Mouse (Mus musculus) E14TG2a.4 (cell line): ENCODE results near the gene Vmac.

Source experiments
- H3K27me3 ChIP-seq: 2 replicates; pipeline ENCODE4 v1.6.1; 2014; ENCODE audit warnings: low read length, control low read depth; ENCODE audit not compliant: insufficient read depth
- H3K36me3 ChIP-seq: 2 replicates; pipeline ENCODE4 v1.6.1; 2014; ENCODE audit warnings: low read length, control low read depth; ENCODE audit not compliant: insufficient read depth
- H3K4me1 ChIP-seq: replicated peaks from 2 replicates; pipeline ENCODE4 v1.6.1; 2014; ENCODE audit warnings: low read depth, low read length, control low read depth
- H3K4me3 ChIP-seq: replicated peaks from 2 replicates; pipeline ENCODE4 v1.5.1; 2014; ENCODE audit warnings: mild to moderate bottlenecking, low read length
- H3K9me3 ChIP-seq: 2 replicates; pipeline ENCODE4 v1.6.1; 2014; ENCODE audit warnings: low read length, control low read depth
- CTCF ChIP-seq: conservative IDR thresholded peaks from 2 replicates; pipeline ENCODE4 v1.5.1; 2014; ENCODE audit warnings: low read length
- NANOG ChIP-seq: IDR thresholded peaks from 2 replicates; pipeline ENCODE4 v1.6.1; 2014; ENCODE audit warnings: borderline replicate concordance, low read length, mixed read lengths
- POU5F1 ChIP-seq: IDR thresholded peaks from 2 replicates; pipeline ENCODE4 v1.6.1; 2014; ENCODE audit warnings: low read length, borderline replicate concordance

The Vmac gene

GRCm38 (mm10) chr17:56727659-56728058 is 9.8 kb upstream of the Vmac start:
- TF ChIP-seq POU5F1, result no peak
- Histone ChIP-seq H3K4me1 (peaks cover 68% of the 10 kb centered on the region), H3K36me3 (peaks cover 15% of the 10 kb centered on the region), H3K9me3 (no peaks in the 10 kb centered on the region), H3K27me3 (peaks cover 22% of the 10 kb centered on the region), H3K4me3 (peak overlapping the region; percentile 57)

GRCm38 (mm10) chr17:56727029-56727649 is 9.3 kb upstream of the Vmac start:
- Histone ChIP-seq H3K9me3 (no peaks in the 10 kb centered on the region), H3K36me3 (peaks cover 20% of the 10 kb centered on the region), H3K4me3 (peak overlapping the region; percentile 57), H3K27me3 (peaks cover 22% of the 10 kb centered on the region), H3K4me1 (peaks cover 73% of the 10 kb centered on the region)
- TF ChIP-seq CTCF (no peak), NANOG (no peak), POU5F1 (no peak)

- Histone ChIP-seq H3K4me1 (peaks cover 90% of the 10 kb centered on the region), H3K4me3 (no peak overlapping the region), H3K9me3 (no peaks in the 10 kb centered on the region), H3K27me3 (no peaks in the 10 kb centered on the region), H3K36me3 (peaks cover 54% of the 10 kb centered on the region)
- TF ChIP-seq CTCF, result no peak; the same call in 1 of the 2 replicates
- no peak for TF ChIP-seq POU5F1
- no peak for TF ChIP-seq NANOG
Measured at GRCm38 (mm10) chr17:56723419-56724161, 5.8 kb upstream of the Vmac start.

- TF ChIP-seq POU5F1 (no peak), NANOG (no peak), CTCF (no peak)
- H3K4me3 ChIP-seq, result no peak overlapping the region
- H3K27me3 ChIP-seq, result no peaks in the 10 kb centered on the region
Measured at GRCm38 (mm10) chr17:56722441-56722840, 4.6 kb upstream of the Vmac start.

GRCm38 (mm10) chr17:56716655-56717362 is 1.0 kb downstream of the Vmac start:
- H3K4me3 ChIP-seq, result peak overlapping the region; percentile 96
- peaks cover 70% of the 10 kb centered on the region for H3K36me3 ChIP-seq
- H3K4me1 ChIP-seq, result peaks cover 80% of the 10 kb centered on the region
- TF ChIP-seq CTCF (no peak), NANOG (no peak), POU5F1 (no peak)
- H3K27me3 ChIP-seq, result no peaks in the 10 kb centered on the region
- H3K9me3 ChIP-seq, result no peaks in the 10 kb centered on the region

More at GRCm38 (mm10) chr17:56722441-56722840, 4.6 kb upstream of the Vmac start:
- Histone ChIP-seq H3K36me3 (peaks cover 54% of the 10 kb centered on the region), H3K9me3 (no peaks in the 10 kb centered on the region), H3K4me1 (peaks cover 82% of the 10 kb centered on the region)

- Histone ChIP-seq H3K27me3 (no peaks in the 10 kb centered on the region), H3K4me1 (peaks cover 80% of the 10 kb centered on the region), H3K4me3 (peak overlapping the region; percentile 96), H3K36me3 (peaks cover 70% of the 10 kb centered on the region), H3K9me3 (no peaks in the 10 kb centered on the region)
- TF ChIP-seq CTCF, result no peak
- TF ChIP-seq NANOG, result no peak
- TF ChIP-seq POU5F1, result no peak
Measured at GRCm38 (mm10) chr17:56715914-56716654, 1.7 kb downstream of the Vmac start.

- peaks cover 80% of the 10 kb centered on the region for H3K4me1 ChIP-seq
- TF ChIP-seq CTCF (no peak), POU5F1 (no peak), NANOG (no peak)
- H3K27me3 ChIP-seq, result no peaks in the 10 kb centered on the region
- peaks cover 70% of the 10 kb centered on the region for H3K36me3 ChIP-seq
- no peaks in the 10 kb centered on the region for H3K9me3 ChIP-seq
- peak overlapping the region; percentile 96 for H3K4me3 ChIP-seq
Measured at GRCm38 (mm10) chr17:56715360-56715759, 2.5 kb downstream of the Vmac start.

GRCm38 (mm10) chr17:56709708-56710107 is 8.1 kb downstream of the Vmac start:
- no peaks in the 10 kb centered on the region for H3K27me3 ChIP-seq
- H3K4me1 ChIP-seq, result peaks cover 90% of the 10 kb centered on the region
- no peaks in the 10 kb centered on the region for H3K9me3 ChIP-seq
- peak overlapping the region; percentile 78 for H3K4me3 ChIP-seq
- H3K36me3 ChIP-seq, result peaks cover 100% of the 10 kb centered on the region
- TF ChIP-seq NANOG, result no peak
- no peak for TF ChIP-seq CTCF
- no peak for TF ChIP-seq POU5F1
